Mouse (Mus musculus): Measurements from ENCODE around the gene AI467606. TPM values are rescaled to one million over a fixed set of nuclear protein-coding genes. Genes with fewer than 3 reads are reported as not detected.

Gene AI467606
- polyA plus RNA-seq (2012; fragmentation: generic; extraction: Trizol), result 45.0 TPM

DNA sequence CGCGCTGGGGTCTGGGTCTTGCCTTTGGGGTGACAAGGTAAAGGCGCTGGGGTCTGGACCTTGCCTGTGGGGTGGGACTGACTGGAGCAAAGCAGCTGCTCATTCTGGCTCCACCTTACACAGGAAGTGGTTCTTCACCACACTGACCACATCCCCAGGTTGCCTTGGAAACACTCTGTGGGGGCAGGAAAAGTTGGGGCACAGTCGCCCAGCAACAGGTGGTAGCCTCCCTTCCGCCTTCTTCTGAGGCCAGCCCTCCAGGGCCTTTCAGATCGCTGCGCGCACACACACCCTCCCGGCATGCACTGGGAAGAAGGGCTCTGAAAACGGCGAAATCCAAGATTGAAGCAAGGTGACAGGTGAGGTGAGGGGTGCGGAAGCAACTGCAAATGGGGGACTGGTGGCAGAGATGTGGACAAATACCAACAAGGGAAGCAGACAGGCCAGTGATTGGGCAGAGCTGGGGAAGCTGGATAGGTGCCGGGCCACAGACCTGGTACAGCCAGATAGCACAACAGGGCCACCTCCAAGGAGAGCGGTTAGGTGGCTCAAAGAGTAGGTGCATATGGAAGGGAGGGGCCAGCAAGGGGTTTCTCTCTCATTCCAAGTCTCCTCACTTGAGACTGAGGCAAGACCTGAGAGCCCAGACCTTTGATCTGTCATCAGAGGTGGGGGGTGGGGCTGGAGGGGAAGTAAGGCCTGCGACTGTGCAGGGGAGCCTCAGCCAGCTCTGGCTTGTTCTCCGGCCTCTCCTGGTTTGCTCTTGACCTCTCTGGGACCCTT lies at the start of gene AI467606:
Gene AI467606 (plus strand): TSS at position 246 of the 783 bp plus-strand sequence.
- Histone ChIP-seq H3K4me3 (peak within 1 kb of the TSS; percentile 55), H3K36me3 (ENCODE audit: control insufficient read depth, insufficient read depth) (peaks cover 9% of the 10 kb centered on the region), H3K79me2 (ENCODE audit: control insufficient read depth, insufficient read depth) (peaks cover 20% of the 10 kb centered on the region), H3K4me2 (ENCODE audit: low read depth) (peak within 1 kb of the TSS; percentile 76), H3K27me3 (ENCODE audit: control insufficient read depth, insufficient read depth, insufficient read length) (no peaks in the 10 kb centered on the region), H3ac (ENCODE audit: control insufficient read depth, insufficient read length) (peak within 1 kb of the TSS; percentile 55)
- peak in 2 of 3 experiments; percentile 96 to 97 for TF ChIP-seq MYOD1 (IDR thresholded peaks at IDR 0.05; ENCODE audit: control insufficient read depth in 1 of 3, insufficient read length in 2 of 3, low read depth in 2 of 3)
- TF ChIP-seq USF1 (IDR thresholded peaks at IDR 0.05; ENCODE audit: low read depth), result no peak
- no peak for TF ChIP-seq CEBPB (IDR thresholded peaks at IDR 0.05; ENCODE audit: insufficient read depth, poor library complexity, severe bottlenecking)
- TF ChIP-seq E2F4 (IDR thresholded peaks at IDR 0.05; ENCODE audit: insufficient read depth), result no peak
- peak; percentile 57 for TF ChIP-seq TCF12 (IDR thresholded peaks at IDR 0.05; ENCODE audit: insufficient read depth, poor library complexity, severe bottlenecking)
- peak; percentile 31 for TF ChIP-seq TCF3 (IDR thresholded peaks at IDR 0.05; ENCODE audit: insufficient read length, low read depth)
- TF ChIP-seq SRF (IDR thresholded peaks at IDR 0.05; ENCODE audit: control insufficient read depth, insufficient read length, low read depth), result no peak
- peak; percentile 74 to 97 (median 86) for TF ChIP-seq MYOG (IDR thresholded peaks at IDR 0.05; ENCODE audit: control insufficient read depth in 1 of 3, insufficient read depth in 1 of 3, insufficient read length in 2 of 3, low read depth in 2 of 3)
- TF ChIP-seq REST (IDR thresholded peaks at IDR 0.05; ENCODE audit: insufficient read depth, insufficient read length), result no peak
- TF ChIP-seq POLR2AphosphoS2 (IDR thresholded peaks at IDR 0.05; ENCODE audit: insufficient read length, low read depth), result no peak
- no peak for TF ChIP-seq MAX (IDR thresholded peaks at IDR 0.05; ENCODE audit: low read depth)
- peak; percentile 46 for TF ChIP-seq POLR2A (IDR thresholded peaks at IDR 0.05; ENCODE audit: insufficient read length, low read depth)

DNA sequence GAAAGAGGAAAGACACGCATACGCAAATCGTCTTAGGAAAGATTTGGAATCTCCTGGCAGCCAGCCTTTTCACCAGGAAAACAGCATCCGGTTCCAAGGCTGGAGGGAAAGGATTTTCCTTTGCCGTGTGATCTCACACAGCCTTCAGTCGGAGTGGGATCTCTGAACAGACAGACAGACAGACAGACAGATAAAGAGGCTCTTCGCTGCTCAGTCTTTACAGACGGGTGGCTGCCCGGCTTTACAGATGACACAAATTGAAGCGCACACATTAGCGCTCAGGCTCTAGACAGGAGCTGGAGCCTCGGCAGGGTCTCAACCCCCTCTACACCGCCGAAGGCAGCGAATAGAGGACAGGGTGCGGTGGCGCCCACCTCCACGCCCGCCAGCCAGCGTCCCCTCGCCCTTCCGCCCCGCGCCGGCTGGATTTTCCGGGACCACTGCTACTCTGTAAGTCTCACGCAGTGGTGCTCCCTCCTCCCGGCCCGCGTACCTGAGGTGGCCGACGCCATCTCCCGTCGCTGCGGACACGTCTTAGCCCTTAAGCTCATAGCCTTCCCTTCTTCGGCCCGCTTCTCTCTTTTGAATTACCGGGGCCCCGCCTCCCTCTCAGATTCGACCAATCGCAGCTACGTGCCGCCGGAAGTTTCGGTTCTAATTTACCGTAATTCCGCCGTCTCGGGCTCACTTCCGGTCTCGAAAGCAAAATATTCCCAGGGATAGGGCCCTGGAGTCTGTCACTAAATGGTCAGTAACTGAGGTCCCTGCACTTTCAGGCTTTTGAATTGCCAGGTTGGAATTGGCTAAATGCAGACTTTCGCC lies 49.1 kb upstream of the AI467606 start, which contains the start of gene Kif22:
Gene Kif22 (minus strand): TSS at position 621 of the 822 bp plus-strand sequence.
- H3K27me3 ChIP-seq (ENCODE audit: control insufficient read depth, insufficient read depth, insufficient read length), result no peaks in the 10 kb centered on the region
- H3K36me3 ChIP-seq (ENCODE audit: control insufficient read depth, insufficient read depth), result no peaks in the 10 kb centered on the region
- H3K79me2 ChIP-seq (ENCODE audit: control insufficient read depth, insufficient read depth), result peaks cover 51% of the 10 kb centered on the region
- H3K4me3 ChIP-seq, result peak within 1 kb of the TSS; percentile 74
- peak within 1 kb of the TSS; percentile 85 for H3ac ChIP-seq (ENCODE audit: control insufficient read depth, insufficient read length)
- peak within 1 kb of the TSS; percentile 86 for H3K4me2 ChIP-seq (ENCODE audit: low read depth)
- no peak for TF ChIP-seq MYOD1 (IDR thresholded peaks at IDR 0.05; ENCODE audit: control insufficient read depth in 1 of 3, insufficient read length in 2 of 3, low read depth in 2 of 3)
- peak; percentile 79 for TF ChIP-seq POLR2AphosphoS2 (IDR thresholded peaks at IDR 0.05; ENCODE audit: insufficient read length, low read depth)
- peak; percentile 93 for TF ChIP-seq E2F4 (IDR thresholded peaks at IDR 0.05; ENCODE audit: insufficient read depth)
- no peak for TF ChIP-seq MAX (IDR thresholded peaks at IDR 0.05; ENCODE audit: low read depth)
- peak; percentile 81 for TF ChIP-seq POLR2A (IDR thresholded peaks at IDR 0.05; ENCODE audit: insufficient read length, low read depth)

DNA sequence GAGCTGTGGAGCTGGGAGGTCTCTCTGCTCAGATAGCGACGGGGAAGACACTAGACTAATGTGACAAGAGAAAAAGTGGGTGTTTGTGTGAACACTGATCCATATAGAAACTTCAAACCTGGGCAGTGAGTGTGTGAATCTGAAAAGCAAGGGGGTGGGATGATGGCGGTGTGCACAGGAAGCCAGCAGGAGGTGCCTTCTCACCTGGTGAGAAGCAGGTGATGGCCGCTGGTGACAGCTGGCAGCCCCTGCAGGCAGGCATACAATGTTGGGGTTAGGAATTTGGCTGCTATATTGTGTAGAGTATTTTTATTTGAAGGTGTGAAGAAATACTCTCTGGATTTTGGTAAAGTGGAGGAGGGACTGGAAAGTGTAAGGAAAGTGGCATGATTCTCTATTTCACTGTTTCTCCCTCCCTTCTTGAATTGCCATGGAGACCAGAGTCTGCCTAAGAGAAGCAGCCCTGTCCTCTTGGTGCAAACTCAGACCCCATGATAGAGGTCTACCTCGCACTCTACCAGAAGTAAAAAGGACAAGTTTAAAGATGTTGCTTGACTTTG lies 36.1 kb upstream of the AI467606 start:
- Histone ChIP-seq H3K4me2 (ENCODE audit: low read depth) (no peak overlapping the region), H3K27me3 (ENCODE audit: control insufficient read depth, insufficient read depth, insufficient read length) (peaks cover 43% of the 10 kb centered on the region), H3K79me2 (ENCODE audit: control insufficient read depth, insufficient read depth) (no peaks in the 10 kb centered on the region), H3ac (ENCODE audit: control insufficient read depth, insufficient read length) (no peak overlapping the region), H3K4me3 (no peak overlapping the region), H3K36me3 (ENCODE audit: control insufficient read depth, insufficient read depth) (no peaks in the 10 kb centered on the region)
- TF ChIP-seq USF1 (IDR thresholded peaks at IDR 0.05; ENCODE audit: low read depth), result no peak
- no peak for TF ChIP-seq TCF12 (IDR thresholded peaks at IDR 0.05; ENCODE audit: insufficient read depth, poor library complexity, severe bottlenecking)
- TF ChIP-seq MAX (IDR thresholded peaks at IDR 0.05; ENCODE audit: low read depth), result no peak
- no peak for TF ChIP-seq REST (IDR thresholded peaks at IDR 0.05; ENCODE audit: insufficient read depth, insufficient read length)
- no peak for TF ChIP-seq E2F4 (IDR thresholded peaks at IDR 0.05; ENCODE audit: insufficient read depth)
- TF ChIP-seq SRF (IDR thresholded peaks at IDR 0.05; ENCODE audit: control insufficient read depth, insufficient read length, low read depth), result no peak
- no peak for TF ChIP-seq TCF3 (IDR thresholded peaks at IDR 0.05; ENCODE audit: insufficient read length, low read depth)
- no peak for TF ChIP-seq POLR2A (IDR thresholded peaks at IDR 0.05; ENCODE audit: insufficient read length, low read depth)
- TF ChIP-seq POLR2AphosphoS2 (IDR thresholded peaks at IDR 0.05; ENCODE audit: insufficient read length, low read depth), result no peak
- no peak for TF ChIP-seq CEBPB (IDR thresholded peaks at IDR 0.05; ENCODE audit: insufficient read depth, poor library complexity, severe bottlenecking)
- no peak for TF ChIP-seq MYOD1 (IDR thresholded peaks at IDR 0.05; ENCODE audit: control insufficient read depth in 1 of 3, insufficient read length in 2 of 3, low read depth in 2 of 3)
- TF ChIP-seq MYOG (IDR thresholded peaks at IDR 0.05; ENCODE audit: control insufficient read depth in 1 of 3, insufficient read depth in 1 of 3, insufficient read length in 2 of 3, low read depth in 2 of 3), result no peak

DNA sequence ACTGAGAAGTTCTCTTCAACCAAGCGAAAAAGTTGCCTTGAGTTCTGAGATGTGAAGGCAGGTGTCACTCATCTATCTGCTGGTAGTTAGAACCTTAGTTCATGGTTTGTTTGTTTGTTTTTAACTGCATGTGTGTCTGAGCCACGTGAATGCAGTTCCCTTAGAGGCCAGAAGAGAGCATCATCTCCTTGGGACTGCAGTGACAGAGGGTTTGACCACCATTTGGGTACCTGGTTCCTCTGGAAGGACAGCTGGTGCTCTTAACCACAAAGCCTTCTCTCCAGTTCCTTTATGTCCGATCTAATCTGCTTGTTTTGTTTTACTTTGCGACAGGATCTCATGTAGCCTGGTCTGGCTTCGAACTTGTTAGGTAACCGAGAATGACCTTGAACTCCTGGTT lies 25.6 kb upstream of the AI467606 start:
- no peaks in the 10 kb centered on the region for H3K36me3 ChIP-seq (ENCODE audit: control insufficient read depth, insufficient read depth)
- TF ChIP-seq E2F4 (IDR thresholded peaks at IDR 0.05; ENCODE audit: insufficient read depth) (no peak), SRF (IDR thresholded peaks at IDR 0.05; ENCODE audit: control insufficient read depth, insufficient read length, low read depth) (no peak), CEBPB (IDR thresholded peaks at IDR 0.05; ENCODE audit: insufficient read depth, poor library complexity, severe bottlenecking) (no peak), REST (IDR thresholded peaks at IDR 0.05; ENCODE audit: insufficient read depth, insufficient read length) (no peak), MYOG (IDR thresholded peaks at IDR 0.05; ENCODE audit: control insufficient read depth in 1 of 3, insufficient read depth in 1 of 3, insufficient read length in 2 of 3, low read depth in 2 of 3) (no peak)
- H3K79me2 ChIP-seq (ENCODE audit: control insufficient read depth, insufficient read depth), result no peaks in the 10 kb centered on the region
- no peaks in the 10 kb centered on the region for H3K27me3 ChIP-seq (ENCODE audit: control insufficient read depth, insufficient read depth, insufficient read length)
- H3K4me3 ChIP-seq, result no peak overlapping the region
- no peak overlapping the region for H3ac ChIP-seq (ENCODE audit: control insufficient read depth, insufficient read length)
- H3K4me2 ChIP-seq (ENCODE audit: low read depth), result no peak overlapping the region

Data from myocyte (in vitro differentiated cells).